Mouse (Mus musculus) stomach, postnatal 0 days (tissue): Measurements from ENCODE around the gene Zmiz1.

Experiments used
- CTCF ChIP-seq: IDR thresholded peaks from 2 replicates; pipeline ENCODE4 v1.5.1; 2016; ENCODE audit warnings: antibody characterized with exemption, low read depth, mild to moderate bottlenecking, moderate library complexity
- EP300 ChIP-seq: optimal IDR thresholded peaks from 2 replicates; pipeline ENCODE3; 2016; ENCODE audit warnings: antibody characterized with exemption

- TF ChIP-seq CTCF (peak; percentile 100), EP300 (no peak)
Observed at GRCm38 (mm10) chr14:25693888-25694568, 235.0 kb downstream of the Zmiz1 start, which contains the start of gene Ppif.
